Mouse (Mus musculus) T-cell, adult 66 days (primary cell): Measurements from ENCODE around the gene Prm1. TPM values are rescaled to one million over a fixed set of nuclear protein-coding genes. Genes with fewer than 3 reads are reported as not detected.

Experiments used
- total RNA-seq, 2 experiments: library from RNA; stranded (reverse); gene quantifications; 3 replicates in 1 of 2; 4 replicates in 1 of 2; pipeline ENCODE4 v1.2.4; 2023

The Prm1 gene
- not detected for total RNA-seq

GRCm38 (mm10) chr16:10805789-10806527 lies at the start of gene Prm1:
Gene Prm1 (minus strand): TSS chr16:10805839.

GRCm38 (mm10) chr16:10834911-10835587 lies 29.4 kb upstream of the Prm1 start, which contains the start of gene Rmi2:
Gene Rmi2 (plus strand): TSS chr16:10835059.

GRCm38 (mm10) chr16:10812865-10813371 lies 7.3 kb upstream of the Prm1 start, which contains the start of gene Gm11172:
Gene Gm11172 (plus strand): TSS chr16:10812915.

GRCm38 (mm10) chr16:10796034-10796433 lies 9.6 kb downstream of the Prm1 start, which contains the start of gene Prm2:
Gene Prm2 (minus strand): TSS chr16:10796134.

GRCm38 (mm10) chr16:10790702-10791101 lies 14.9 kb downstream of the Prm1 start, which contains the start of gene Prm3:
Gene Prm3 (minus strand): TSS chr16:10790914.

GRCm38 (mm10) chr16:10788271-10788670 lies 17.4 kb downstream of the Prm1 start, which contains the start of gene Tnp2:
Gene Tnp2 (minus strand): TSS chr16:10788660.

GRCm38 (mm10) chr16:10785371-10786231 lies 20.0 kb downstream of the Prm1 start, which contains the start of gene Socs1:
Gene Socs1 (minus strand): TSS chr16:10785536.

Other genes with a start within 250 kb of the Prm1 start
- 10 to 100 TPM; 21.3 to 23.7 TPM for gene Socs1, start 20.3 kb downstream of the Prm1 start, total RNA-seq
- not detected for gene Tnp2, start 17.2 kb downstream of the Prm1 start, total RNA-seq
- gene Prm3, start 14.9 kb downstream of the Prm1 start, total RNA-seq: not detected
- gene Prm2, start 9.7 kb downstream of the Prm1 start, total RNA-seq: not detected
- not detected for gene Gm11172, start 7.1 kb upstream of the Prm1 start, total RNA-seq
- 1 to 10 TPM; 8.1 to 8.7 TPM for gene Rmi2, start 29.2 kb upstream of the Prm1 start, total RNA-seq